Mouse (Mus musculus) heart, adult 2 months (tissue): ENCODE results near the gene Itga8. TPM values are rescaled to one million over a fixed set of nuclear protein-coding genes. Genes with fewer than 3 reads are reported as not detected.
A peak's percentile ranks its signal among the peaks of the same experiment; 100 is the strongest.

Experiments
- DNase-seq, 2 experiments: peaks; one replicate each; pipeline ENCODE4 v3.0.0; 2021
- H3K27ac ChIP-seq: fragments of 200-600 bp; 2 replicates; pipeline ENCODE4 v1.8.1; 2022
- H3K27me3 ChIP-seq: fragments of 200-500 bp; 2 replicates; pipeline ENCODE4 v1.6.1; 2012; ENCODE audit warnings: mild to moderate bottlenecking, low read length, inconsistent platforms, mixed read lengths; ENCODE audit not compliant: control insufficient read depth, insufficient read depth
- H3K36me3 ChIP-seq: fragments of 200-500 bp; 2 replicates; pipeline ENCODE4 v1.6.1; 2012; ENCODE audit warnings: low read length, inconsistent platforms; ENCODE audit not compliant: control insufficient read depth, insufficient read depth
- H3K4me1 ChIP-seq: fragments of 200-500 bp; 2 replicates; pipeline ENCODE4 v1.6.1; 2011; ENCODE audit warnings: low read length; ENCODE audit not compliant: control insufficient read depth, insufficient read depth
- H3K4me3 ChIP-seq: fragments of 200-600 bp; 2 replicates; pipeline ENCODE4 v1.8.1; 2022
- H3K79me2 ChIP-seq: fragments of 200-500 bp; replicated peaks from 2 replicates; pipeline ENCODE4 v1.6.1; 2012; ENCODE audit warnings: mild to moderate bottlenecking, inconsistent platforms, low read length, moderate library complexity, mixed read lengths; ENCODE audit not compliant: control insufficient read depth, insufficient read depth
- H3K9ac ChIP-seq: fragments of 200-500 bp; 2 replicates; pipeline ENCODE4 v1.6.1; 2012; ENCODE audit warnings: low read depth, mild to moderate bottlenecking, control low read depth, inconsistent platforms, low read length, mixed read lengths
- CTCF ChIP-seq: fragments of 200-600 bp; IDR thresholded peaks from 2 replicates; pipeline ENCODE4 v1.8.1; 2022; ENCODE audit warnings: antibody characterized with exemption, mild to moderate bottlenecking, moderate library complexity
- EP300 ChIP-seq: fragments of 200-500 bp; IDR thresholded peaks from 2 replicates; pipeline ENCODE4 v1.6.1; 2011; ENCODE audit warnings: low read depth, low read length, control low read depth; ENCODE audit not compliant: insufficient read depth
- POLR2A ChIP-seq: fragments of 200-500 bp; IDR thresholded peaks from 2 replicates; pipeline ENCODE4 v1.6.1; 2011; ENCODE audit warnings: mild to moderate bottlenecking, low read depth, low read length, control low read depth; ENCODE audit not compliant: insufficient read depth
- WGBS: fragments of 180-500 bp; shearing (Covaris S2); methylation state at CpG from one replicate; pipeline ENCODE4 v1.1.7; 2018; 5-methylcytosine and 5-hydroxymethylcytosine counted together
- intact Hi-C: fragments of 180-260 bp; cut with DNase I; formaldehyde crosslinking; loops from one replicate; pipeline ENCODE4 v1.15.1; 2025
- polyA plus RNA-seq: library from polyadenylated mRNA; depleted of rRNA; stranded (reverse); fragments of >200 nt; gene quantifications from 2 replicates; pipeline ENCODE4 v1.2.3, GENCODE M21; 2012
- total RNA-seq, 2 experiments: library from RNA; stranded (reverse); gene quantifications; 2 replicates each; pipeline ENCODE4 v1.2.3; 2021

Itga8 gene
- total and polyA plus RNA-seq, 3 experiments: 5.3 to 7.4 (median 6.3) TPM

DNA sequence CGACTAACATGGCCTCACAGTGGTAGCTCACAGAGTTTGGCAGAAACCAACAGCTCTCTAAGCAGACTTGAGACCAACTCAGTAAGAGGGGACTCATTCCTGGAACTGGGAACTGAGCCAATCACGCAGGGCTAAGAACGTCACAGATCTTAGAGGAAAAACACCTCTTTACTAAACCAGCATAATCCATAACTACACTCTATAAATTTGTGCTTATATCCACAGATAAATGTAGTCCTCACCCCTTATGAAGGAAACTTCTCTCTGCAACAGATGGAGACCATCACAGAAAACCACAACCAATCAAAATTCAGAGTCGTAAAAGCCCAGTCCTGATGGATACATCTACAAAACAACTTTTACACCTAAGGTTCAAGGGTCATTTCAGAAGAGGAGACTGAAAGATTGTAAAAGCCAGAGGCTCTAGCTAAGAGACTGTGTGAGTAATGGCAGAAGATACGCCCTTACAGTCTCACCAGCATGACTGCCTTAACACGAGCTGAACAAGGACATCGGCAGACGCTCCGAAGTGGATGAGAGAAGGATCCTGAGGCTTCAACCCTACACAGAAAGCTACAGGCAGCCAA lies 3.4 kb upstream of the Itga8 start:
- H3K4me3 ChIP-seq: no peak overlapping the region
- TF ChIP-seq CTCF: no peak
- no peaks in the 10 kb centered on the region; the same call in 1 of the 2 replicates for H3K4me1 ChIP-seq
- H3K9ac ChIP-seq: no peak overlapping the region
- H3K79me2 ChIP-seq: no peaks in the 10 kb centered on the region
- H3K27ac ChIP-seq: no peak overlapping the region
- no peaks in the 10 kb centered on the region for H3K36me3 ChIP-seq
- intact Hi-C loops: no loop called here
- no peak for DNase-seq
- peaks cover 8% of the 10 kb centered on the region for H3K27me3 ChIP-seq
- 77% methylated on average over 9 of the region's 9 CpGs for WGBS

DNA sequence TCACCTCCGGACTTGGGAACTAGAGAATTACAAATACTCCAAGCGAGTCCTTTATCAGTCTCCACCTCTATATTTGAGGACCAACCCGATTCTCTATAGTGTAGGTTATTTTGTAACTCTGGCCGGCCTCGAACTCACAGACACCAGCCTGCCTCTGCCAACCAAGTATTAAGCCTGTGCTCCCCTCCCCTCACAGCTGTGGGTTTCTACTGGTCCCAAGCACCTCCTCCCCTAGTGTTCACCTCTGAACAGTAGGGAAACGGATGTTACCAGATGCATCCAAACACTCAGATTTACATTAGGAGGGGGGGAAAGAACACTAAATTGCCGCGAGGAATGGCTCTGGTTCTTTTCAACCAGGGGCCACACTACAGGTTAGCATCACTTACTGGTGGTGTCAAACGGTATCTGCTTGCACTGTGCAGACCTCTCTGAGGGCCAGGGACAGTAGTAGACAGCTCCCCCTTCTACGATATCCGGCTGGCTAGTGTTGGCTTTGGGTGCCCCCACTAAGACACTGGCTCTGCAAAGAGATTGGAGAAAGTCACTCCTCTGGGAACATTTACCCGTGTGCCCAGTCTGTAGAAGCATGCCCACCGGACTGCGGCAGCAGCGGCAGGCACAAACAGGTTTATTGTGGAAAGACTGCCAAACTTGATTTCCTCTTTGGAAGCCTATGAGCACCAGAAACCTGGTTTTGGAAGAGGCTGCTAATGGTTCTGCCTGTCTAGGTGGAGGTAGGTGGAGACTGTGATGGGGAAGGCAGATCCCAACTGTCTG lies 1.1 kb downstream of the Itga8 start:
- H3K9ac ChIP-seq: peak overlapping the region; percentile 25; the same call in 1 of the 2 replicates
- H3K36me3 ChIP-seq: no peaks in the 10 kb centered on the region
- no peak for TF ChIP-seq CTCF
- TF ChIP-seq POLR2A: no peak
- no peak for TF ChIP-seq EP300
- H3K4me3 ChIP-seq: no peak overlapping the region; the same call in 1 of the 2 replicates
- no peaks in the 10 kb centered on the region; the same call in 1 of the 2 replicates for H3K4me1 ChIP-seq
- 58% methylated on average over 15 of the region's 15 CpGs for WGBS
- no peaks in the 10 kb centered on the region for H3K79me2 ChIP-seq
- no peak overlapping the region for H3K27ac ChIP-seq
- H3K27me3 ChIP-seq: peaks cover 8% of the 10 kb centered on the region
- DNase-seq: no peak
- intact Hi-C loops: loop anchor here (1.0 to 5.0 kb wide), 3 partner anchors 87 to 298 kb away; no protein-coding TSS in a partner anchor

DNA sequence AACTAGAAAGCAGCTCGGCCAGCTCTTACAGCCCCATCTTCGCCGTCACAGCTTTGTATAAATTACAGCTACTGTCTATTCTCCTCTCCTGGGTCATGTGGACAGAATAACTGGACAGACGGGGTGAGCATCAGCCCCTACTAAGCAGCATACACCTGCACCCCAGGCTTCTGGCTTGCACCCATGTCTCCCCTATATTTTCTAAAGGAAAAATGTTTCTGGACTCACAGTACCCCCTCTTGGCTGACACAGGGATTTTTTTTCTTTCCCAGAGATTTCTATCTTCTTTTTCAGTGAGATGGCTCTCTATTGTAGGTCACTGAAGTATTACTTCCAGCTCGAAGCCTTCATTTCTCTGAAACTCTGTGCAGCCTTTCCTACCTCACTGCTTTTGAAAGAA lies 4.4 kb downstream of the Itga8 start:
- no peak for TF ChIP-seq CTCF
- no peak for TF ChIP-seq POLR2A
- no peak for TF ChIP-seq EP300
- Histone ChIP-seq H3K27ac (no peak overlapping the region), H3K4me1 (peaks cover 1% of the 10 kb centered on the region), H3K27me3 (peaks cover 8% of the 10 kb centered on the region), H3K9ac (no peak overlapping the region), H3K36me3 (no peaks in the 10 kb centered on the region), H3K4me3 (no peak overlapping the region), H3K79me2 (no peaks in the 10 kb centered on the region)
- intact Hi-C loops: loop anchor here (5.0 kb wide), 1 partner anchor 140 kb away; no protein-coding TSS in a partner anchor
- WGBS: 86% methylated on average over 5 of the region's 5 CpGs
- no peak for DNase-seq

DNA sequence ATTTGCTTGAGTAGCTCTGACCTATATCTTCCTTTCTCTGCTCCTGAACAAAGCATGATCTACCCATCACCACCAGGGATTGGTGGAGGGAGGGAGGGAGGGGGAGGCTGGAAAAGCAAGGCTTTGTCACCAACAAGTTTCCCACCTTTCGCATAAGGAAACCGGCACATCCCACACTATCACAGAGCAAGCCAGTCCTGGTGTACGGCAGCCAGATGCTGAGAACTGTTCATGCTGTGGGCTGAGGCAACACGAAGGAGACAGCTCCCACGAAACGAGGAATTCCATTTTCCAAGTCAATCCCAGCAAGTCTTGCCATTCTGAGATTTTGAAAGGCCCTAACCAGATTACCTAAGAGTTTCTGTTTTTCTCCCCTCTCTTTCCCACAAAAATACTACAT lies 6.6 kb downstream of the Itga8 start:
- no peak overlapping the region for H3K27ac ChIP-seq
- H3K4me3 ChIP-seq: no peak overlapping the region
- WGBS: 89% methylated on average over 6 of the region's 6 CpGs
- peaks cover 1% of the 10 kb centered on the region for H3K4me1 ChIP-seq
- no peak overlapping the region for H3K9ac ChIP-seq
- no peaks in the 10 kb centered on the region for H3K36me3 ChIP-seq
- TF ChIP-seq CTCF (no peak), EP300 (no peak), POLR2A (no peak)
- intact Hi-C loops: loop anchor here (5.0 kb wide), 1 partner anchor 138 kb away; no protein-coding TSS in a partner anchor
- H3K27me3 ChIP-seq: no peaks in the 10 kb centered on the region
- H3K79me2 ChIP-seq: no peaks in the 10 kb centered on the region
- DNase-seq: no peak

DNA sequence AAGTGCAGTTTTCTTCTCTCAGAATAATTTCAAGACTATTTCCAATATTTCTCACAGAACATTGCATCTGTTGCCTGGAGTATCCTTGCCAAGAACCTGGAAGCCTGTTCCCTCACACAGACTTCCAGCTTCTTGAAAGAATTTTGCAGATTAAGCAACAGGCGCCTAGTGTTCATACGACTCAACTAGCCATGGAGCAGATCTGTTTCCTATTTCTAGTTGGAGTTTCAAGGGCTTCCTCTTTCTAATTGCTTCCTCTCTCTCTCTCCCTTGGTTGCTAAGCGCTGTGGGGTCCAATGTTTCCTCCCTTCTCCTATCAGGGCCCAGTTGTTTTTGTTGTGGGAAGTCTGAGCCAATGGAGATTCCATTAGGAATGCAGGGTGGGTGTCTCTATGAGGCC lies 7.7 kb downstream of the Itga8 start:
- H3K79me2 ChIP-seq: no peaks in the 10 kb centered on the region
- 20% methylated on average over 3 of the region's 3 CpGs for WGBS
- H3K27me3 ChIP-seq: no peaks in the 10 kb centered on the region
- TF ChIP-seq EP300 (no peak), CTCF (no peak), POLR2A (no peak)
- H3K36me3 ChIP-seq: no peaks in the 10 kb centered on the region
- H3K4me1 ChIP-seq: peaks cover 1% of the 10 kb centered on the region
- intact Hi-C loops: no loop called here
- peak in 1 of 2 experiments; percentile 29 for DNase-seq
- H3K4me3 ChIP-seq: no peak overlapping the region
- no peak overlapping the region for H3K9ac ChIP-seq
- H3K27ac ChIP-seq: no peak overlapping the region; the same call in 1 of the 2 replicates

DNA sequence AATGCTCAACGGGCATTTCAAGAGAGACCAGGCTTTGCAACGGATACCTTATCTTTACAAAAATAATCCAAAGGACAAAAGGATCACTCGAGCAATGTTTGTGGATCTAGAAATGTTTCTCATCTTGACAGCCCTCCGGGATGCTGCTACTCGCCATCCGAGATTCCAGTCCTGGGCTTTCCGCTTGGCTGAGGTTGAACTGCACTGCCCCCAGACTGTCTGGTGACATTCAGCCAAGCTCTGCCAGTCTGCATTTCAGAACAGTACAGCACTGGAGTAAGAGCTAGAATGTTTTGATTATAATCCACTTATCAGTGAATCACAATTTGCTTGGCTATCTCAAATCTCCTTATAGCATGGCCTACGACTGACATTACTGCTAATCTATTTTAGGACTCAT lies 8.3 kb downstream of the Itga8 start:
- Histone ChIP-seq H3K79me2 (no peaks in the 10 kb centered on the region), H3K4me3 (no peak overlapping the region), H3K9ac (no peak overlapping the region), H3K27me3 (no peaks in the 10 kb centered on the region), H3K4me1 (peaks cover 1% of the 10 kb centered on the region), H3K27ac (no peak overlapping the region), H3K36me3 (no peaks in the 10 kb centered on the region)
- WGBS: 48% methylated on average over 8 of the region's 8 CpGs
- DNase-seq: no peak
- no peak for TF ChIP-seq POLR2A
- TF ChIP-seq EP300: no peak
- TF ChIP-seq CTCF: no peak
- intact Hi-C loops: no loop called here
